Mouse (Mus musculus) myocyte (in vitro differentiated cells): ENCODE data around the gene Hist1h3d. TPM values are rescaled to one million over a fixed set of nuclear protein-coding genes. Genes with fewer than 3 reads are reported as not detected.
A peak's percentile ranks its signal among the peaks of the same experiment; 100 is the strongest.

Experiments used
- H3K27me3 ChIP-seq: one replicate; pipeline ENCODE4 v1.6.1; 2011; ENCODE audit not compliant: control insufficient read depth, insufficient read depth, insufficient read length
- H3K36me3 ChIP-seq: one replicate; pipeline ENCODE4 v1.6.1; 2011; ENCODE audit not compliant: control insufficient read depth, insufficient read depth
- H3K4me2 ChIP-seq: one replicate; pipeline ENCODE4 v1.6.1; 2011; ENCODE audit warnings: low read depth, control low read depth
- H3K4me3 ChIP-seq: one replicate; pipeline ENCODE4 v1.5.1; 2011; ENCODE audit warnings: mild to moderate bottlenecking, control low read depth, moderate library complexity
- H3K79me2 ChIP-seq: one replicate; pipeline ENCODE4 v1.6.1; 2011; ENCODE audit not compliant: control insufficient read depth, insufficient read depth
- H3ac ChIP-seq: one replicate; pipeline ENCODE4 v1.6.1; 2011; ENCODE audit not compliant: control insufficient read depth, insufficient read length
- CEBPB ChIP-seq: IDR thresholded peaks from 2 replicates; pipeline ENCODE4 v1.6.1; 2011; ENCODE audit warnings: mild to moderate bottlenecking, moderate library complexity; ENCODE audit not compliant: poor library complexity, insufficient read depth, severe bottlenecking
- E2F4 ChIP-seq: IDR thresholded peaks from one replicate; pipeline ENCODE4 v1.6.1; 2011; ENCODE audit warnings: mild to moderate bottlenecking, control low read depth, moderate library complexity; ENCODE audit not compliant: insufficient read depth
- MAX ChIP-seq: IDR thresholded peaks from one replicate; pipeline ENCODE4 v1.6.1; 2011; ENCODE audit warnings: low read depth, mild to moderate bottlenecking, control low read depth
- MYOD1 ChIP-seq, 3 experiments: IDR thresholded peaks; one replicate each; pipeline ENCODE4 v1.6.1; 2011; ENCODE audit warnings: control low read depth in 2 of 3, low read depth in 2 of 3, mild to moderate bottlenecking in 2 of 3, moderate library complexity in 1 of 3; ENCODE audit not compliant: insufficient read length in 2 of 3, control insufficient read depth in 1 of 3
- MYOG ChIP-seq, 3 experiments: IDR thresholded peaks; one replicate each; pipeline ENCODE4 v1.6.1; 2011; ENCODE audit warnings: control low read depth in 2 of 3, low read depth in 2 of 3, mild to moderate bottlenecking in 2 of 3; ENCODE audit not compliant: insufficient read length in 2 of 3, control insufficient read depth in 1 of 3, insufficient read depth in 1 of 3
- POLR2A ChIP-seq: IDR thresholded peaks from one replicate; pipeline ENCODE4 v1.6.1; 2011; ENCODE audit warnings: low read depth, mild to moderate bottlenecking, control low read depth, moderate library complexity; ENCODE audit not compliant: insufficient read length
- POLR2AphosphoS2 ChIP-seq: IDR thresholded peaks from one replicate; pipeline ENCODE4 v1.6.1; 2011; ENCODE audit warnings: low read depth, control low read depth; ENCODE audit not compliant: insufficient read length
- REST ChIP-seq: IDR thresholded peaks from one replicate; pipeline ENCODE4 v1.6.1; 2011; ENCODE audit warnings: mild to moderate bottlenecking, control low read depth, moderate library complexity; ENCODE audit not compliant: insufficient read depth, insufficient read length
- SRF ChIP-seq: IDR thresholded peaks from one replicate; pipeline ENCODE4 v1.6.1; 2011; ENCODE audit warnings: low read depth; ENCODE audit not compliant: control insufficient read depth, insufficient read length
- TCF12 ChIP-seq: IDR thresholded peaks from one replicate; pipeline ENCODE4 v1.6.1; 2011; ENCODE audit warnings: mild to moderate bottlenecking, control low read depth; ENCODE audit not compliant: poor library complexity, insufficient read depth, severe bottlenecking
- TCF3 ChIP-seq: IDR thresholded peaks from one replicate; pipeline ENCODE4 v1.6.1; 2011; ENCODE audit warnings: low read depth, control low read depth; ENCODE audit not compliant: insufficient read length
- USF1 ChIP-seq: IDR thresholded peaks from one replicate; pipeline ENCODE4 v1.6.1; 2011; ENCODE audit warnings: low read depth, mild to moderate bottlenecking, control low read depth, moderate library complexity
- polyA plus RNA-seq: library from polyadenylated mRNA; unstranded; fragments of >200 nt; fragmentation: generic; extraction: Trizol; gene quantifications from one replicate; pipeline ENCODE4 v1.2.1, GENCODE M21; 2012; ENCODE audit warnings: missing spikeins

The Hist1h3d gene
- polyA plus RNA-seq, 1 experiment = 2.5 TPM

DNA sequence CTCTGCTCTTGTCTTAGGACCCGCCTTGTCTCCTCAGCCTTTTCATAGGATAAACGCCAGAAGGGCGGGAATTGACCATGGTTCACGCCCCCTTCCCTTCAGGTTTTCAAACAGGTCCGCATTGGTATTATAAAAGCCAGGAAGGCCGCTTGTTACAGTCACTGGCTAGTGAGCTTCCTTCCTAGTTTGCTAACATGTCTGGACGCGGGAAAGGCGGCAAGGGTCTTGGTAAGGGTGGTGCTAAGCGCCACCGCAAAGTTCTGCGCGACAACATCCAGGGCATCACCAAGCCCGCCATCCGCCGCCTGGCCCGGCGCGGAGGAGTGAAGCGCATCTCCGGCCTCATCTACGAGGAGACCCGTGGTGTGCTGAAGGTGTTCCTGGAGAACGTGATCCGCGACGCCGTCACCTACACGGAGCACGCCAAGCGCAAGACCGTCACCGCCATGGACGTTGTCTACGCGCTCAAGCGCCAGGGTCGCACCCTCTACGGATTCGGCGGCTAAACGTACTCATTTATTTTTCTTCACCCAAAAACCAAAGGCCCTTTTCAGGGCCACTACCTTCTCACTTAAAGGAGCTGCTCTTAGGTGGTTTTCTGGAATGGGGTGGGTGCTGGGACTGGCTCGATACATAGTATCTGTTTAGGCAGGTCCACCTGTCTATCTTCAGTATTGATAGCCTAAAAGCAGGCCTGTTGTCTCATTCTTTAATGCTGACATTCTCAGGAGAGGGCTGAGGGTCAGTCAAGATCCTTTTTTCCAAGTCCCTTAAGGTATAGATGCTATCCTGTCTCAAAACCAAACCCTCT is 6.0 kb downstream of the Hist1h3d start, which contains the start of gene Hist1h4d:
TSS of gene Hist1h4d (plus strand) at position 191 of the 811 bp plus-strand sequence.
- H3K36me3 ChIP-seq = no peaks in the 10 kb centered on the region
- no peaks in the 10 kb centered on the region for H3K79me2 ChIP-seq
- no peaks in the 10 kb centered on the region for H3K27me3 ChIP-seq
- no peak within 1 kb of the TSS for H3ac ChIP-seq
- H3K4me2 ChIP-seq = peak within 1 kb of the TSS; percentile 96
- TF ChIP-seq MAX (no peak), MYOD1 (IDR thresholded peaks at IDR 0.05; ENCODE audit: control insufficient read depth in 1 of 3, insufficient read length in 2 of 3, low read depth in 2 of 3) (no peak), REST (no peak), MYOG (IDR thresholded peaks at IDR 0.05; ENCODE audit: control insufficient read depth in 1 of 3, insufficient read depth in 1 of 3, insufficient read length in 2 of 3, low read depth in 2 of 3) (no peak), POLR2AphosphoS2 (peak; percentile 100), POLR2A (peak; percentile 97), CEBPB (no peak), E2F4 (peak; percentile 20), SRF (no peak), TCF3 (no peak), TCF12 (no peak), USF1 (no peak)
- peak within 1 kb of the TSS; percentile 24 for H3K4me3 ChIP-seq

DNA sequence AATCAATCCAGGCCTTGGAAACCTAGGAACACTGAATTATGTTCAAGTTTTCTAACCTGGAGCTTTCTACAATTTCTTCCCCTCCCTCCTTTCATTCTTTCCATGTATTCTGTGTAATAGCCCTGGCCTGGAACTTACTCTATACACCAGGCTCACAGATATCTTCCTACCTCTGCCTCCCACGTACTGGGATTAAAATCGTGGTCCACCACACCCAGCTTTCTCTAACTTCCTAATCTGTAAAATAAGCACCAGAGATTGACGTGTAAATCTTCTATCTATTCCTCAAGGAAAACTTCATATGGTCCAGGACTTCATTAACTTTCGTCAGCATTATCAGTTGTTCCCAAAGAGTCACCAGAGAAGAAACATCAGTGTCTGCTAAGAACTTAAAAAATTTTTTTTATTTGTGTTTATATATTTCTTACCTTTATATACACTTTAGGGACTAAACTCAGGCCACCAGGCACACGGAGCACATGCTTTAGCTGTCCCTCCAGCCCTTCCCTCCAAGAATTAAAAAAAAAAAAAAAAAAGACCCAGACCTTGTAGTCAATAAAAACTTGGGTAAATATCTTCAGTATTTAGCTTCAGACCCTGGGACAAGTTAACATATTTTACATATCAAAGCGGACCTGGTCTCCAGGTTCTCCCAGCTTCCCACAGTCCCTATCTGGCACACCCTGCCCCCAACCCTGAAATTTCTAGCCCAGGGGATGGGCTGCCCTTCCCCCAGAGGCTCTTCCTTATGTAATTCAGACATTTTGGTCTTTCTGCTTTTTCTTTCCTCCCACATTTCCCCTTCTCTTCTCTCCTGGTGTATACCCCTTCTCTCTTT is 6.9 kb downstream of the Hist1h3d start:
- Histone ChIP-seq H3ac (no peak overlapping the region), H3K4me3 (peak overlapping the region; percentile 24), H3K79me2 (no peaks in the 10 kb centered on the region), H3K36me3 (no peaks in the 10 kb centered on the region), H3K4me2 (peak overlapping the region; percentile 96), H3K27me3 (no peaks in the 10 kb centered on the region)
- TF ChIP-seq REST = no peak
- TF ChIP-seq MYOG (IDR thresholded peaks at IDR 0.05; ENCODE audit: control insufficient read depth in 1 of 3, insufficient read depth in 1 of 3, insufficient read length in 2 of 3, low read depth in 2 of 3) = no peak
- no peak for TF ChIP-seq CEBPB
- TF ChIP-seq USF1 = no peak
- no peak for TF ChIP-seq TCF12
- TF ChIP-seq E2F4 = no peak
- no peak for TF ChIP-seq TCF3
- no peak for TF ChIP-seq POLR2A
- no peak for TF ChIP-seq SRF

GRCm38 (mm10) chr13:23583387-23584068 is 8.0 kb downstream of the Hist1h3d start:
- Histone ChIP-seq H3K4me3 (peak overlapping the region; percentile 33), H3ac (no peak overlapping the region), H3K79me2 (no peaks in the 10 kb centered on the region), H3K4me2 (peak overlapping the region; percentile 96), H3K27me3 (no peaks in the 10 kb centered on the region), H3K36me3 (no peaks in the 10 kb centered on the region)
- TF ChIP-seq SRF (no peak), POLR2AphosphoS2 (peak; percentile 14)

GRCm38 (mm10) chr13:23584331-23584730 is 8.8 kb downstream of the Hist1h3d start:
- H3K36me3 ChIP-seq = no peaks in the 10 kb centered on the region
- H3K79me2 ChIP-seq = no peaks in the 10 kb centered on the region
- peak overlapping the region; percentile 96 for H3K4me2 ChIP-seq
- TF ChIP-seq MYOG (IDR thresholded peaks at IDR 0.05; ENCODE audit: control insufficient read depth in 1 of 3, insufficient read depth in 1 of 3, insufficient read length in 2 of 3, low read depth in 2 of 3) = no peak
- no peak for TF ChIP-seq MAX
- no peak for TF ChIP-seq TCF3
- TF ChIP-seq POLR2A = no peak
- TF ChIP-seq CEBPB = no peak
- no peak for TF ChIP-seq REST
- no peak for TF ChIP-seq MYOD1 (IDR thresholded peaks at IDR 0.05; ENCODE audit: control insufficient read depth in 1 of 3, insufficient read length in 2 of 3, low read depth in 2 of 3)
- no peak for TF ChIP-seq TCF12
- no peak for TF ChIP-seq USF1
- no peak for TF ChIP-seq E2F4
- H3K27me3 ChIP-seq = no peaks in the 10 kb centered on the region
- peak overlapping the region; percentile 33 for H3K4me3 ChIP-seq
- H3ac ChIP-seq = no peak overlapping the region
